Mouse (Mus musculus) small intestine, adult 2 months (tissue): ENCODE measurements around the gene Prokr2. TPM values are rescaled to one million over a fixed set of nuclear protein-coding genes. Genes with fewer than 3 reads are reported as not detected.
"Not testable (repeated sequence)": the region's sequence is repeated elsewhere in the genome, so short reads cannot be mapped to it uniquely, and the experiment has no call there.

Source experiments
- H3K27ac ChIP-seq: fragments of 200-500 bp; 2 replicates; pipeline ENCODE4 v1.5.1; 2012; ENCODE audit warnings: low read depth, low read length, control low read depth, inconsistent platforms; ENCODE audit not compliant: insufficient read depth
- H3K27me3 ChIP-seq: fragments of 200-500 bp; 2 replicates; pipeline ENCODE4 v1.6.1; 2012; ENCODE audit warnings: mild to moderate bottlenecking, moderate library complexity, low read length, inconsistent platforms; ENCODE audit not compliant: control insufficient read depth, insufficient read depth
- H3K36me3 ChIP-seq: fragments of 200-500 bp; 2 replicates; pipeline ENCODE4 v1.6.1; 2012; ENCODE audit warnings: mild to moderate bottlenecking, low read length, control low read depth, inconsistent platforms; ENCODE audit not compliant: control insufficient read depth, insufficient read depth
- H3K4me1 ChIP-seq: fragments of 200-500 bp; 2 replicates; pipeline ENCODE4 v1.6.1; 2012; ENCODE audit warnings: low read length, inconsistent platforms, mixed read lengths; ENCODE audit not compliant: control insufficient read depth, insufficient read depth, insufficient read length
- H3K4me3 ChIP-seq: fragments of 200-500 bp; 2 replicates; pipeline ENCODE4 v1.5.1; 2012; ENCODE audit warnings: low read depth, mild to moderate bottlenecking, control low read depth, inconsistent platforms, low read length, moderate library complexity
- CTCF ChIP-seq: fragments of 200-500 bp; IDR thresholded peaks from 2 replicates; pipeline ENCODE4 v1.5.1; 2012; ENCODE audit warnings: low read depth, mild to moderate bottlenecking, control low read depth, inconsistent platforms, low read length, moderate library complexity, mixed read lengths; ENCODE audit not compliant: insufficient replicate concordance, insufficient read length; ENCODE audit errors: extremely low read depth
- POLR2A ChIP-seq: fragments of 200-500 bp; IDR thresholded peaks from 2 replicates; pipeline ENCODE4 v1.6.1; 2012; ENCODE audit warnings: low read depth, mild to moderate bottlenecking, control low read depth, inconsistent platforms, low read length, moderate library complexity
- WGBS: fragments of 180-500 bp; shearing (Covaris S2); methylation state at CpG from one replicate; pipeline ENCODE4 v1.1.7; 2018; 5-methylcytosine and 5-hydroxymethylcytosine counted together
- polyA plus RNA-seq: library from polyadenylated mRNA; depleted of rRNA; stranded (reverse); fragments of >200 nt; gene quantifications from 2 replicates; pipeline ENCODE4 v1.2.3, GENCODE M21; 2012

Prokr2 gene
- polyA plus RNA-seq, 1 experiment: 0.03 TPM

GRCm38 (mm10) chr2:132340350-132340749 lies 44.9 kb downstream of the Prokr2 start:
- no peak overlapping the region for H3K4me3 ChIP-seq
- TF ChIP-seq POLR2A (no peak), CTCF (no peak)
- 0 out of 2 replicates have a peak, but pooled peaks cover 4% of the 10 kb centered on the region for H3K27me3 ChIP-seq
- H3K27ac ChIP-seq: no peak overlapping the region
- no peaks in the 10 kb centered on the region for H3K36me3 ChIP-seq
- H3K4me1 ChIP-seq: no peaks in the 10 kb centered on the region
- WGBS: 32% methylated on average over 2 of the region's 2 CpGs

GRCm38 (mm10) chr2:132337202-132337601 lies 48.0 kb downstream of the Prokr2 start:
- Histone ChIP-seq H3K27ac (no peak overlapping the region), H3K4me1 (no peaks in the 10 kb centered on the region), H3K4me3 (no peak overlapping the region), H3K36me3 (no peaks in the 10 kb centered on the region), H3K27me3 (0 out of 2 replicates have a peak, but pooled peaks cover 4% of the 10 kb centered on the region)
- WGBS: 63% methylated on average over 2 of the region's 2 CpGs
- TF ChIP-seq POLR2A: no peak
- TF ChIP-seq CTCF: no peak

GRCm38 (mm10) chr2:132323541-132323940 lies 61.7 kb downstream of the Prokr2 start:
- H3K4me3 ChIP-seq: no peak overlapping the region
- WGBS: 53% methylated on average over 4 of the region's 4 CpGs
- no peaks in the 10 kb centered on the region for H3K36me3 ChIP-seq
- no peaks in the 10 kb centered on the region for H3K4me1 ChIP-seq
- TF ChIP-seq CTCF: no peak
- no peak for TF ChIP-seq POLR2A
- no peaks in the 10 kb centered on the region for H3K27me3 ChIP-seq
- H3K27ac ChIP-seq: no peak overlapping the region

GRCm38 (mm10) chr2:132320516-132320915 lies 64.7 kb downstream of the Prokr2 start:
- no peaks in the 10 kb centered on the region for H3K27me3 ChIP-seq
- TF ChIP-seq CTCF (no peak), POLR2A (no peak)
- H3K4me1 ChIP-seq: no peaks in the 10 kb centered on the region
- H3K27ac ChIP-seq: no peak overlapping the region
- no peak overlapping the region for H3K4me3 ChIP-seq
- 70% methylated on average over 5 of the region's 5 CpGs for WGBS
- no peaks in the 10 kb centered on the region for H3K36me3 ChIP-seq

GRCm38 (mm10) chr2:132317178-132317577 lies 68.1 kb downstream of the Prokr2 start:
- TF ChIP-seq POLR2A (no peak), CTCF (no peak)
- no peak overlapping the region for H3K4me3 ChIP-seq
- no peaks in the 10 kb centered on the region for H3K4me1 ChIP-seq
- 97% methylated on average over 1 of the region's 1 CpGs for WGBS
- H3K27me3 ChIP-seq: no peaks in the 10 kb centered on the region
- H3K36me3 ChIP-seq: no peaks in the 10 kb centered on the region
- no peak overlapping the region for H3K27ac ChIP-seq

GRCm38 (mm10) chr2:132316041-132316808 lies 69.0 kb downstream of the Prokr2 start:
- 41% methylated on average over 8 of the region's 8 CpGs for WGBS
- H3K4me3 ChIP-seq: no peak overlapping the region

GRCm38 (mm10) chr2:132314057-132314456 lies 71.2 kb downstream of the Prokr2 start:
- not testable (repeated sequence) for H3K27ac ChIP-seq, H3K4me1 ChIP-seq, H3K27me3 ChIP-seq, H3K4me3 ChIP-seq, H3K36me3 ChIP-seq
- WGBS: 90% methylated on average over 8 of the region's 8 CpGs

More at GRCm38 (mm10) chr2:132316041-132316808, 69.0 kb downstream of the Prokr2 start:
- no peaks in the 10 kb centered on the region for H3K4me1 ChIP-seq
- H3K36me3 ChIP-seq: no peaks in the 10 kb centered on the region
- TF ChIP-seq POLR2A (no peak), CTCF (peak; percentile 91)
- no peaks in the 10 kb centered on the region for H3K27me3 ChIP-seq
- H3K27ac ChIP-seq: no peak overlapping the region
